In genomic region chr14:23645361-23646063, GRCm38 (mm10) we compare ENCODE assay signal across 16 mouse cellular contexts.
A peak's percentile ranks its signal among the peaks of the same experiment; 100 is the strongest.
DNase-seq lines count a peak whose midpoint lies in the region; ATAC-seq and TF ChIP-seq lines count a peak whose summit lies in the region.
"Had no signal": no experiment of that assay in that cellular context is flagged by ENCODE, and none has a peak within 500 bp of the region (broad histone marks: within the 10 kb centered on the region; RNA-seq: fewer than 3 reads in every experiment).

No protein-coding gene starts in this region.

- WGBS in limb, embryonic 10.5 days: 85% methylated on average over 9 of the region's 9 CpGs

- no peak overlapping the region for H3K4me3 ChIP-seq in layer of hippocampus, adult 2 months
- H3K4me3 ChIP-seq in limb, embryonic 10.5 days: no peak overlapping the region
- H3K4me3 ChIP-seq: heart, embryonic 10.5 days; liver, embryonic 12.5 days; lung, embryonic 15.5 days had no signal

- peak in 1 of 2 experiments; percentile 50 for DNase-seq in layer of hippocampus, adult 2 months (ENCODE audit: low spot score in 2 of 2)
- no peak for DNase-seq in layer of hippocampus, adult 8-10 months (ENCODE audit: low spot score in 2 of 2)
- DNase-seq in ES-CJ7 (ENCODE audit: low read depth, low spot score) (peak; percentile 28), R1 (ENCODE audit: low read depth, low spot score) (peak; percentile 40)
- DNase-seq in left cerebral cortex, postnatal 25 days (ENCODE audit: low spot score in 2 of 2): peak; percentile 44 to 89
- no peak for DNase-seq in limb, embryonic 10.5 days (ENCODE audit: low spot score)
- DNase-seq: cerebellum, postnatal 10 days; gastrocnemius, postnatal 36 days; heart, postnatal 14 days; kidney, adult 18-20 months had no signal

- H3K27me3 ChIP-seq in limb, embryonic 10.5 days (ENCODE audit: low read depth, poor library complexity, severe bottlenecking): no peaks in the 10 kb centered on the region
- H3K27me3 ChIP-seq: liver, embryonic 12.5 days; lung, embryonic 15.5 days had no signal

- intact Hi-C loops in left cerebral cortex, postnatal 25 days (cut with DNase I): no loop called here

- no peak for ATAC-seq in CD4-positive, CD25-positive, alpha-beta regulatory T cell, adult 4 months
- ATAC-seq: forebrain, embryonic 16.5 days; hindbrain, embryonic 16.5 days; liver, embryonic 12.5 days had no signal

- H3K4me1 ChIP-seq in limb, embryonic 10.5 days: peaks cover 9% of the 10 kb centered on the region; the same call in 1 of the 2 replicates
- H3K4me1 ChIP-seq: heart, embryonic 10.5 days; liver, embryonic 12.5 days; lung, embryonic 15.5 days had no signal

- H3K27ac ChIP-seq in layer of hippocampus, adult 2 months: peak overlapping the region; percentile 67
- H3K27ac ChIP-seq in limb, embryonic 10.5 days: no peak overlapping the region
- H3K27ac ChIP-seq: heart, embryonic 10.5 days; liver, embryonic 12.5 days; lung, embryonic 15.5 days had no signal

- no peak for TF ChIP-seq CTCF in layer of hippocampus, adult 2 months (conservative IDR thresholded peaks at IDR 0.05)

- H3K36me3 ChIP-seq in limb, embryonic 10.5 days: no peaks in the 10 kb centered on the region
- H3K36me3 ChIP-seq: heart, embryonic 10.5 days; liver, embryonic 12.5 days; lung, embryonic 15.5 days had no signal

- H3K9me3 ChIP-seq in limb, embryonic 10.5 days (replicated peaks): no peaks in the 10 kb centered on the region
- H3K9me3 ChIP-seq: heart, embryonic 10.5 days; liver, embryonic 12.5 days; lung, embryonic 15.5 days had no signal

Comparison
In these comparisons a context has a peak if more than half of its experiments do, and no peak if none do; other contexts are left out.
1. DNase-seq: peak in ES-CJ7 (single experiment), R1 (single experiment) and left cerebral cortex, postnatal 25 days (2 of 2); none in layer of hippocampus, adult 8-10 months (0 of 2) and limb, embryonic 10.5 days (single experiment).